Mouse (Mus musculus): ENCODE data around the gene Pabpc4.
"Not testable (repeated sequence)": the region's sequence is repeated elsewhere in the genome, so short reads cannot be mapped to it uniquely, and the experiment has no call there.

Pabpc4 gene

DNA sequence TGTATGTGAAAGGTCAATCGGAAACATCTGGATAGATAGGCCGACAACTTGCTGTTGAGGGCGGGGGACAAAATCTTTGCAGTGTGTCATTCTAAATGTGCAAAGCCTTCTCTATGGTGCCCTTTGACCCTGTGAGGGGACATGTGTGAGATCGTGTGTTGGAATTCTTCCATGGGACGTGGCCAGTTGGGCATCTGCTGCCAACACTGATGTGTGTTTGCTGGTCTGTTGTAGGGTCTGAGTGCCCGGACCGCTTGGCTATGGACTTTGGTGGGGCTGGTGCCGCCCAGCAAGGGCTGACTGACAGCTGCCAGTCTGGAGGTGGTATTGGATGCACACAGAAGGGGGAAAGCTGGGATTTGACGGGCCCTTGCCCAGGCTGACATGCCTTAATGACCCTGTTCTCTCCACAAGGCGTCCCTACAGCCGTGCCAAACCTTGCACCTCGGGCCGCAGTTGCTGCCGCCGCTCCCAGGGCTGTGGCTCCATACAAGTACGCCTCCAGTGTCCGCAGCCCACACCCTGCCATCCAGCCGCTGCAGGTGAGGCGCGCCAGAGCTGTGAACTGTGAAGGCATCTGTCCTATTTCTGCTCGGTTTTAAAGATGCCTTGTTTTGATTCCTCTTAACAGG lies 33.5 kb downstream of the Pabpc4 start:
- no peak for ATAC-seq (ENCODE audit: insufficient number of reproducible peaks, low FRiP score, low TSS enrichment)

DNA sequence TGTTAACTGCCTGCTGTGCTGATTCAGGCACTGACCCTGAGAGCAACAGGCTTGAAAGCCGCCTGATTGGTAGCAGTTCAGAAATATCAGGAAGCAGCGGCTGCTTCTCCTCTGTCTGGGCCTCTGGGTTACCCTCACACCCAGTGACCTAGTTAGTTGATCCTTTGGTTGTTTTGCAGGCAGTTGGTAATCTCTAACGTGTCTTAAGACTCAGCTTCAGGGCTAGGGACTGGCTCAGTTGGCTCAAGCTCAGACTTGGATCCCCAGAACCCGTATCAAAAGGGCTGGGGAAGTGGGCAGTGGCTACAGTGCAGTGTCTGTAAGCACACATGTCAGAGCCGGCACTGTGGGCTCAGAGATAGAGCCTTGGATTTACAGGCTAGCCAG lies 34.0 kb downstream of the Pabpc4 start:
- ATAC-seq (ENCODE audit: insufficient number of reproducible peaks, low FRiP score, low TSS enrichment): no peak

DNA sequence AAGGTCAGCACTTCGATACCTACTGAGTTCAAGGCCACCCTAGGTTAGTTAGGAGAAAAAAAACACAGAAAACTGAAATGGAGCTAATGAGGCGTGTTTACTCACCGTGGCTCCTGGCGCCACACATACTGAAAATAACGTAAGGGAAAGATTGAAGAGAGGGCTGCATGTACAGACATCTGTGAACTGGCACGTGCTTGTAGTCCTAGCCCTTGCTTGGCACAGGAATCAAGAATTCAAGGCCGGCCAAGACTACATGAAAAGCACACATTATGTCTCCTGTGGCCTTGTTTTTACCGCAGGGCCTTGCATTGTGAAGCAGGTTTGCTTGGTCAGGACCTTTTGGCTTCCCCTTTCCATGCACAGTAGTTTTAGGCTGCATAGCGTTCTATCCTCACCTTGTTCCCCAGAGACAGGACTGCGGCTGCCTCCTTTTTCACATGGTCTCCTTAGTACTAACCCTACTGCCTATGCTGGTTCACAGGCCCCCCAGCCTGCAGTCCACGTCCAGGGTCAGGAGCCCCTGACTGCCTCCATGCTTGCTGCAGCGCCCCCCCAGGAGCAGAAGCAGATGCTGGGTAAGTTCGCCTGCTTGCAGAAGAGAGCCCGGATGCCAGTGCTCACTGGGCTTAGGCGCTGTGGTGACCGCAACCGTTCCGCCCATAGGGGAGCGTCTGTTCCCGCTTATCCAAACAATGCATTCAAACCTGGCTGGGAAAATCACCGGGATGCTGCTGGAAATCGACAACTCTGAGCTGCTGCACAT lies 35.2 kb downstream of the Pabpc4 start:
- ATAC-seq (ENCODE audit: insufficient number of reproducible peaks, low FRiP score, low TSS enrichment): no peak

- no peak for ATAC-seq (ENCODE audit: insufficient number of reproducible peaks, low FRiP score, low TSS enrichment)
These were observed 36.1 kb downstream of the Pabpc4 start for GRCm38 (mm10) chr4:123298226-123298625.

DNA sequence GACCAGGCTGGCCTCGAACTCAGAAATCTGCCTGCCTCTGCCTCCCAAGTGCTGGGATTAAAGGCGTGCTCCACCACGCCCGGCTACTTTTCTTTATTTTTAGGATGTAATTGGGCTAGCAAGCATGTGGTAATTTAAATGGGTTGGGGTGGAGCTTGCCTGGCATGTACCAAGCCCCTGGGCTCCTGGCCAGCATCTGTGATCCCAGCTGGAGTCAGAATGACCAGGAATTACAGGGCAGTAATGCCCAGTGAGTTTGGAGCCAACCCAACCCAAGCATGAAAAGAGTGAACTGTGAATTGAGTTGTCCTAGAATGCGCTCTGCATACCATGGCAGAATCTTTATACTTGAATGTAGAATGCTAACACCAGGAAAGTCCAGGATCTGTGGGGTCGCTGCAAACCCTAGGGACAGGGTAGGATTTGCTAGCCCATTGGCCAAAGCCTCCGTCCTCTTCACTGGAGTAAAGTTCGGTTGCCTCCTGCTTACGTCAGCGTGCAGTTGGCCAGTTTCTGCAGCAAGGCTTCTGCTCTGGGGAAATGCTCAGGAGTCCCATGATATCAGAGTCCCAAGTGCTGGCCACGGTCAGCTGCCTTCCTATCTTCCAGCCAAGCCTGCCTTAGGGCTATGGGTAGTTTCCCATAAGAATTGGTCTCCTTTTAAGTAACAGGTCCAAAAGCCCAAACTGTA lies 37.0 kb downstream of the Pabpc4 start:
- no peak for ATAC-seq (ENCODE audit: insufficient number of reproducible peaks, low FRiP score, low TSS enrichment)

- ATAC-seq (ENCODE audit: insufficient number of reproducible peaks, low FRiP score, low TSS enrichment): no peak
These were observed 43.6 kb downstream of the Pabpc4 start for GRCm38 (mm10) chr4:123305789-123306188.

GRCm38 (mm10) chr4:123306999-123307398 lies 44.8 kb downstream of the Pabpc4 start:
- no peak for ATAC-seq (ENCODE audit: insufficient number of reproducible peaks, low FRiP score, low TSS enrichment)

DNA sequence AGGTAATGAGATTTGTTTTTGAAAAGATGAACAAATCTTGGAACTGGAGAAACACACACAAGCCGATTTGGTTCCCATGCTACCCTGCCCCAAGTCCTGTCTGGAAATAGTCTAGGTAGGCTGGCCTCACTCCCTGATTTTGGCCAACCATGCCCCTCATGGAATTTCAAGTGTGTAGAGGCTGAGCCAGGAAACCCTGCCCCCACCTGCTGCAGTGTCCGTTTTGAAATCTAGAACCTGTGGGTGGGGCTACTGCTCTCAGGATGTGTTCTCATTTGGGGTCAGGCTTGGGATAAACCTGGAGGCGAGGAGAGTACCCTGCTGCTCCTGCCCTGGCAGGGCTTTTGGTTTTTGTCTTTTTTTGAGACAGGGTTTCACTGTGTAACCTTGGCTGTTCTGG lies 46.1 kb downstream of the Pabpc4 start:
- no peak for ATAC-seq (ENCODE audit: insufficient number of reproducible peaks, low FRiP score, low TSS enrichment)

DNA sequence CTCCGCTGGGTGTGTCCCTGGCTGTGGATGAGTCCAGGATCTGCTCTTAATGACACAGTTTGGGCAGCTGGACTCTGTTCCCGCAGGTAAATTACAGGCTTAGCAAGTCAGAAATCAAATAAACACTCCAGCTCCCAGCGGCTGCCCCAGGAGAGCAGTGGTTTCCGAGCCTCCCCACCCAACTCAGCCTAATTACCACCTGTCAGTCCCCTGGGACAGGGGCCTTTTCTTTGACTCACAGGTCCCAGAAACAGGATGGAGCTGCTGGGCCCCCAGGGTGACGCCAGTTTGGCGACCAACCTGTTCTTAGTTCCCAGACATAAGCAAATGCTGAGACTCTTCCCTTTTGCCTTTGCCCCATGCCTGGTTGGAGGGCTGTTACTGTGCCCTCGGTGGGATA lies 49.7 kb downstream of the Pabpc4 start:
- ATAC-seq (ENCODE audit: insufficient number of reproducible peaks, low FRiP score, low TSS enrichment): no peak

DNA sequence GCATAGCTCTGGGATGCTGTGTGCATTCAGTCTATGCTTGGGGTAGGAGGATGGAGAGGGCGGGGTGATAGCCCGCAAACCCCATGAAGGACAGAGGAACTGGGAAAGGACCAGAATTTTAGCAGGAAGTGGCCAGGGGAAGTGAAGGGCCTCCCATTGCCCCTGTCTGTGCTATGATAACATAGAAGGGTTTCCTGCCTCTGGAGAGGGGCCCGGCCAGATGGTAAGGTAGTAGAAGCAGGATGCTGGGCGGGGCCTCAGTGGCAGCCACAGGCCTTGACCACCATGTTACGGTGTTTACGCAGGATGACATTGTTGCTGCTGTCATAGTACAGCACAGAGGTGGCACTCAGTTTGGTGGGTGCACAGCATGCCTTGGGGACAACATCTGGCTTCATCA lies 50.9 kb downstream of the Pabpc4 start:
- ATAC-seq (ENCODE audit: insufficient number of reproducible peaks, low FRiP score, low TSS enrichment): no peak

DNA sequence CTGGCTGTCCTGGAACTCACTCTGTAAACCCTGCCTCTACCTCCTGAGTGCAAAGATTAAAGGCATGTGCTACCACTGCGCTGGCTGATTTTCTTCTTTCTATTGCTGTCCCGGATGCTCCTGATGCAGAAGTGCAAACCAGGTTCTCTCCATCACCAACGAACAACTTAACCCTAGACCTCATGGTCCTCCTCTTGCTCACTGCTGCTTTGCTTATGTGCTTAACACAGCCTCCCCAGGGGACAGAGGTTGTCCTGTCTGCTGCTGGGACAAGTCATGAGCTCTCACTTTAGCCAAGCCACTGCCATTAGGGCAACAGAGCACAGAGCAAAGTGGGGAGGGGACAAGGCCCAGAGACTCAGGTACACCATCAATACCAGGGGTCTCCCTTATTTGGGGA lies 52.3 kb downstream of the Pabpc4 start:
- ATAC-seq (ENCODE audit: insufficient number of reproducible peaks, low FRiP score, low TSS enrichment): no peak

DNA sequence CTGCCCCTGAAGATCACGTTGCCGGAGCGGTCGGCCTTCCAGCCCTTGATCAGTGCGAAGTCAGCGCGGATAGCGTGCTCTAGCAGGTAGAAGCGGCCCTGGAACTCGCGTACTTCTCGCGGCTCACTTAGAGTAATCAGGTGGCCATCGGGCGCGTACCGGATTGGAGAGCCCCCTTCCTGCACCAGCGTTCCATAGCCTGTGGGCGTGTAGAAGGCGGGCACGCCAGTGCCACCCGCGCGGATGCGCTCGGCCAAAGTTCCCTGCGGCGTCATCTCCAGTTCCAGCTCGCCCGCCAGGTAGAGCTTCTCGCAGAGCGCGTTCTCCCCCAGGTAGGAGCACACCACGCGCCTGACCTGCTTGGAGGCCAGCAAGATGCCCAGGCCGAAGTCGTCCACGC lies 60.8 kb downstream of the Pabpc4 start:
- ATAC-seq (ENCODE audit: insufficient number of reproducible peaks, low FRiP score, low TSS enrichment): not testable (repeated sequence)

DNA sequence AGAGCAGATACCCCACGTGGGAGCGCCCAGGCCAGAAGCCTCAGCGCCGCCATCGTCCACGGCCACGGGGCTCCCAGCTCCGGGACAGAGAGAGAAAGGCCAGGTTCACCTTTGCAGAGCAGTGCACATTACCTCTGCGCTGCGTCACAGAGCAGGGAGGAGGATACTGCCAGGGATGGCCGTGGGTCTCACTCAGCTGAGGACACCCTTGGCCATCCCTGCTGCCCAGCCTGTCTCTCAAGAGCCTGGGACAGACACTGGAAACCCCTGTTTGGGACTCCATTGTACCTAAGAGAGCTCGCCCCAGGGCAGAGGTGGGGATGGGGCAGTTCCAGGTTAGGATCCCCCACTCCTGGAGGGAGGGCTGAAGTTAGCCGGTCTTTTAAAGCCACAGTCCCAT lies 61.4 kb downstream of the Pabpc4 start, which contains the start of gene Oxct2a:
TSS of gene Oxct2a (minus strand) at position 101 of the 400 bp plus-strand sequence.
- ATAC-seq (ENCODE audit: insufficient number of reproducible peaks, low FRiP score, low TSS enrichment): no peak

GRCm38 (mm10) chr4:123326087-123326486 lies 63.9 kb downstream of the Pabpc4 start:
- no peak for ATAC-seq (ENCODE audit: insufficient number of reproducible peaks, low FRiP score, low TSS enrichment)

DNA sequence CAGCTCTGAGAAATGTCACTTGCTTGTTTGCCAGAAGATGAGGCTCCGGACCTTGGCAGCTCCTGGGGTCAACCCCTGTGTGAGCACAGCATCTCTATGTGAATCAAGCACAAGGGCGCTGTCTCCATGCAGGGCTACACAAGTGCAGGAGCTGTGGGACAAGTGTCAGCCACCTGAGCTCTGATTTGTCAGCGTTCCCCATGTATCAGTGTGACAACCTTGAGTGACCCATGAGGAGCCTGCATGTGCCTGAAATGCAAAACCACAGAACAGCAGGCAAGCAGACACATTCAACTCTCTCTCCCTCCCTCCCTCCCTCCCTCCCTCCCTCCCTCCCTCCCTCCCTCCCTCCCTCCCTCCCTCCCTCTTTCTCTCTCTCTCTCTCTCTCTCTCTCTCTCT lies 65.5 kb downstream of the Pabpc4 start:
- no peak for ATAC-seq (ENCODE audit: insufficient number of reproducible peaks, low FRiP score, low TSS enrichment)

DNA sequence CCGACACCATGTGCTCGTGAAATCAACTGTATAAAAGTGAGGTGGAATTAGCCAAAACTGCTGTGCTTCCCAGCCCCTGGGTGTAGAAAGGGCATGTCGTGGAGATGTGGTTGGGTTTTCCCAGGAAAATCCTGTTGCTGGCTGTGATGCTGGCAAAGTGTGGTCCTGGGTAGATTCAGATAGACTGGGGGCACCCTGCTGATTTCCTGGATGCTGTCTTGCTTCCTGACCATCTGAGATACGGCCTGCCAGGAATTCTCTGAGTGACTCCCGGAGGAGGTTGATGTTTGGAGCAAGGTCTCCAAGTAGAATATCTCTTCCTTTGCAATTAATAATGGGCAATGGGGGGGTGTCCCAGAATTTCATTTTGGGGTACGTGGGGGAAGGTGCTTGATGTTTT lies 66.8 kb downstream of the Pabpc4 start:
- 0 out of 2 replicates have a peak, but pooled peaks have one; percentile 26 for ATAC-seq (ENCODE audit: insufficient number of reproducible peaks, low FRiP score, low TSS enrichment)

DNA sequence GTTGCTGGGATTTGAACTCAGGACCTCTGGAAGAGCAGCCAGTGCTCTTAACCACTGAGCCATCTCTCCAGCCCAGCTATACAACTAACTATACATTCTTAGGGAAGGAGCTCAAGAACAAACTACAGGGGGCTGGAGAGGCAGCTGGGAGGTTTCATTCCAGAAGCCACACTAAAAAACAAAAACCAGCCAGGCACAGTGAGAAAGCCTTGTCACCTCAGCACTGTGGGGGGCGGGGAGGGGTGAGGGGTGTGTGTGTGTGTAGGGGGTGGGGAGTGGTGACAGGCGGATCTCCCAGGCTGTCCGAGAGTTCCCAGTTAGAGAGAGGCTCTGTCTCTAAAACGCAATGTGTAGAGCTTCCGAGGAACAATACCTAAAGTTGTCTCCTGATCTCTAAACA lies 69.2 kb downstream of the Pabpc4 start:
- no peak for ATAC-seq (ENCODE audit: insufficient number of reproducible peaks, low FRiP score, low TSS enrichment)

DNA sequence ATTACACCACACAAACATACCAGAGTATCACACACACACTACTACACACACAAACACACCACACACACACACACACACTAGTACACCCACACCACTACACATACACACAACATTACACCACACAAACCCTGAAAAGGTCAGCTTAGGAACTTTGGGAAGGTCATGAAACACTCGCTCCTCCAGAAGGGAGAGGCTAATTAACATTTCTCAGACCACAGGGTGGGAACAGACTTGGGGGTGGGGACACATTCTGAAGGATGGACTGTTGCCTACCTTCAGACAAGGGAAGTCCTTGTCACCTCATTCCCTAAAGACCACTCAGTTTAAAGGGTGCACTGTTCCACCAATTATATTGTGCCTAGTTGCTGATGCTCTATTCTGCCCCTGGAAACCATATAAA lies 69.8 kb downstream of the Pabpc4 start:
- ATAC-seq (ENCODE audit: insufficient number of reproducible peaks, low FRiP score, low TSS enrichment): not testable (repeated sequence)

DNA sequence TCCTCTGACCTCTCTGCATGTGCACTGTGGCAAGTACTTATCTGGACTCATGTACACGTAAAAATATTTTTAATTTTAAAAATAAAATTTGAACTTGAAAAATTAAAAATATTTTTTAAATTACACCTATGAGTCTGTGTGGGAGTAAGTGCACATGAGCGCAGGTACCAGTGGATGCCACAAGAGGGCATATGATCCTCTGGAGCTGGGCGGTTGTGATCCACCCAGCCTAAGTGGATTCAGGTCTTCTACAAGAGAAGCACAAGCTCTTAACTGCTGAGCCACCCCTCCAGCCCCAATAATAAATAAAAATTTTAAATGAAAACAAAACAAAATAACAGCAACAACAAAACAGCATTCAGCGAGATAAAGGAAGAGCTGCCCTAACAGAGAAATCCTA lies 71.0 kb downstream of the Pabpc4 start:
- ATAC-seq (ENCODE audit: insufficient number of reproducible peaks, low FRiP score, low TSS enrichment): no peak

- no peak for ATAC-seq (ENCODE audit: insufficient number of reproducible peaks, low FRiP score, low TSS enrichment)
These were observed 72.0 kb downstream of the Pabpc4 start for GRCm38 (mm10) chr4:123334177-123334576.

DNA sequence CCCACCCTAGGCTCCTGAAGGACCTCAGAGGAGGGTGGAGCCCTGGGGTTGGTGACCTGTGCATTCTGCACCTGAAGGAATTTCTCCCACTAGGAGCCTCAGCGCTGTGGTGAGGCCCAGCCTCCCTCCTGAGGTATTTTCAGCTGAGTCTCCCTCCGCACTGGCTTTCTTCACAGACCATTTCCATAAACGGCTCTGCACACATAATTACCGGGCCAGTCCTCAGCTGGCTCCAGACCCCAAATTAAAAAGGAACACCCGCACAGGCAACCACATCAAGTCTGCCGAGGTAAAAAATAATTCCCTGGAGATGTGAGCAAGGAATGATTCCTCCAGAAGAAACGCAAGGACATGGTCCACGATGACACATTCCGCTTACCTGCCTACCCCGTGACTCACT lies 73.1 kb downstream of the Pabpc4 start:
- not testable (repeated sequence) for ATAC-seq (ENCODE audit: insufficient number of reproducible peaks, low FRiP score, low TSS enrichment)
